In the genomic region with DNA sequence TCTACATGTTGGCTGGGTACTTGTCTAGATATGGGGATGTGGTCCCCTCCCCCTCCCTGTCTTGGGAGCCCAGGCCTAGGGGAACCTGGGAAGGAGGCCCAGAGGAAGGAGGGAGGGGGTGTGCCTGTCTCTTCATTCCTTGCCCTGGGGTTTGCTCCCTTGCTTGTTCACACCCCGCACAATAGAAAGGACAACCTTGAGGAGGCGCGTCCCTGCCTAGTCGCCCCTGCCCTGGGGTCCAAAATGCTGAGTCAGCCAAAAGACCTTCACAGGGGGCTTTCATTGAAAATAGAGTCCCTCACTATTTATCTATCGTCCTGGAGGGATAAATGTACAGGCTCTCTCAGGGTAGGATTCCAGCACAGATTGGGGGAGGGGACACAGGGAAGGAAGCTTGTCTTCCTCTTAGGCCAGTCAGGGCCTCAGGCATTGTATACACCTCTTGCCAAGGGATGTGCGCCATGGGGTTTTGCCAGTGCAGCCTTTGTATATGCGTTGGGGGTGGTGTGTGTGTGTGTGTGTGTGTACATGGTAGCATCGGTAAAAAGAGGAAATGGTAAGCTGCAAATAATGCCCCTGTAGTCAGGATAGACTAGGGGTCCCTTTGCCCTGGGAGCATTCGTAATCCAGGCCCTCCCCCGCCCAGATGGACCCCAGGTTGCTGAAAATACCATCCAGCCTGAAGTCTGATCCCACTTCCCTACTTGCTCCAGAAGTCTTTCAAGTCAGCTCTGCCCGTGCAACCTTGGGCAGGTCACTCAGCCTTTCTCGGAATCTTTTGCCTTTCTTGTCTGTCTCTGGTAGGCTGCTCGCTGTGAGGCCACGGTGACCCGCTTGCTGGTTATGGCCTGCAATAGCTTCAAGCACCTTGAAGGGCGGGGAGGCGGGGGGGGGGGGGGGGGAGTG, we compare ENCODE assay signal across 8 mouse cellular contexts. TPM values are rescaled to one million over a fixed set of nuclear protein-coding genes. Genes with fewer than 3 reads are reported as not detected.
A peak's percentile ranks its signal among the peaks of the same experiment; 100 is the strongest.
DNase-seq lines count a peak whose midpoint lies in the region; ATAC-seq lines count a peak whose summit lies in the region.
"Had no signal": no experiment of that assay in that cellular context is flagged by ENCODE, and none has a peak within 500 bp of the region (broad histone marks: within the 10 kb centered on the region; RNA-seq: fewer than 3 reads in every experiment).

No protein-coding gene starts in this region.

- H3K36me3 ChIP-seq in megakaryocyte, embryonic 14.5 days (replicated peaks; ENCODE audit: low read length), result no peaks in the 10 kb centered on the region
- H3K36me3 ChIP-seq in embryonic facial prominence, embryonic 14.5 days (ENCODE audit: control insufficient read depth, insufficient read depth, low read length), result peaks cover 48% of the 10 kb centered on the region
- peaks cover 8% of the 10 kb centered on the region; the same call in 1 of the 2 replicates for H3K36me3 ChIP-seq in intestine, embryonic 16.5 days (ENCODE audit: control insufficient read depth, insufficient read depth, low read length)
- no peaks in the 10 kb centered on the region for H3K36me3 ChIP-seq in midbrain, embryonic 15.5 days (replicated peaks)

- H3K27me3 ChIP-seq in megakaryocyte, embryonic 14.5 days (replicated peaks), result peaks cover 75% of the 10 kb centered on the region
- H3K27me3 ChIP-seq in embryonic facial prominence, embryonic 14.5 days (replicated peaks; ENCODE audit: control insufficient read depth, insufficient read depth, low read length), result no peaks in the 10 kb centered on the region
- no peaks in the 10 kb centered on the region for H3K27me3 ChIP-seq in intestine, embryonic 16.5 days (replicated peaks; ENCODE audit: control insufficient read depth, insufficient read depth, low read length)
- H3K27me3 ChIP-seq in midbrain, embryonic 15.5 days (replicated peaks), result no peaks in the 10 kb centered on the region

- WGBS in embryonic facial prominence, embryonic 14.5 days, result 18% methylated on average over 16 of the region's 17 CpGs
- WGBS in intestine, embryonic 16.5 days, result 21% methylated on average over 14 of the region's 17 CpGs
- WGBS in midbrain, embryonic 15.5 days, result 14% methylated on average over 17 of the region's 17 CpGs

- peaks cover 56% of the 10 kb centered on the region for H3K4me1 ChIP-seq in megakaryocyte, embryonic 14.5 days
- peaks cover 40% of the 10 kb centered on the region for H3K4me1 ChIP-seq in embryonic facial prominence, embryonic 14.5 days (ENCODE audit: control insufficient read depth, insufficient read depth, low read length)
- peaks cover 68% of the 10 kb centered on the region for H3K4me1 ChIP-seq in intestine, embryonic 16.5 days (ENCODE audit: control insufficient read depth, insufficient read depth, low read length)
- H3K4me1 ChIP-seq in midbrain, embryonic 15.5 days, result peaks cover 53% of the 10 kb centered on the region

- peak overlapping the region; percentile 3; the same call in 1 of the 2 replicates for H3K4me2 ChIP-seq in embryonic facial prominence, embryonic 14.5 days (ENCODE audit: low read depth, low read length)
- peak overlapping the region; percentile 36 for H3K4me2 ChIP-seq in intestine, embryonic 16.5 days (ENCODE audit: low read depth, low read length)
- H3K4me2 ChIP-seq in midbrain, embryonic 15.5 days, result peak overlapping the region; percentile 24; the same call in 1 of the 2 replicates

- H3K9me3 ChIP-seq in megakaryocyte, embryonic 14.5 days, result no peaks in the 10 kb centered on the region
- H3K9me3 ChIP-seq in embryonic facial prominence, embryonic 14.5 days (ENCODE audit: control insufficient read depth, low read length), result no peaks in the 10 kb centered on the region
- H3K9me3 ChIP-seq in intestine, embryonic 16.5 days (ENCODE audit: control insufficient read depth, low read length), result no peaks in the 10 kb centered on the region
- H3K9me3 ChIP-seq in midbrain, embryonic 15.5 days, result no peaks in the 10 kb centered on the region

- H3K27ac ChIP-seq in embryonic facial prominence, embryonic 14.5 days (replicated peaks; ENCODE audit: low read depth, low read length), result peak overlapping the region; percentile 65
- peak overlapping the region; percentile 82 for H3K27ac ChIP-seq in intestine, embryonic 16.5 days (ENCODE audit: low read length)
- H3K27ac ChIP-seq in midbrain, embryonic 15.5 days, result peak overlapping the region; percentile 61

- ATAC-seq in megakaryocyte, adult 5-6 weeks (ENCODE audit: poor library complexity, severe bottlenecking), result no peak
- ATAC-seq in embryonic facial prominence, embryonic 14.5 days (ENCODE audit: low read depth), result 0 out of 2 replicates have a peak, but pooled peaks have one; percentile 20
- ATAC-seq in intestine, embryonic 16.5 days, result peak; percentile 24; the same call in 1 of the 2 replicates
- ATAC-seq in midbrain, embryonic 15.5 days (replicated peaks), result no peak; the same call in 1 of the 2 replicates
- no peak for ATAC-seq in erythroblast, adult 5-6 weeks (replicated peaks; ENCODE audit: low FRiP score, poor library complexity, severe bottlenecking)

- H3K9ac ChIP-seq in embryonic facial prominence, embryonic 14.5 days (ENCODE audit: low read depth, low read length), result no peak overlapping the region
- H3K9ac ChIP-seq in intestine, embryonic 16.5 days (ENCODE audit: low read depth, low read length), result peak overlapping the region; percentile 55; the same call in 1 of the 2 replicates
- no peak overlapping the region for H3K9ac ChIP-seq in midbrain, embryonic 15.5 days

- peak overlapping the region; percentile 64 for H3K4me3 ChIP-seq in megakaryocyte, embryonic 14.5 days (replicated peaks)
- H3K4me3 ChIP-seq in embryonic facial prominence, embryonic 14.5 days (ENCODE audit: low read depth, low read length), result no peak overlapping the region
- H3K4me3 ChIP-seq in intestine, embryonic 16.5 days (ENCODE audit: low read length), result no peak overlapping the region
- H3K4me3 ChIP-seq in midbrain, embryonic 15.5 days, result no peak overlapping the region

- no peak for DNase-seq in embryonic facial prominence, embryonic 14.5 days (ENCODE audit: low spot score)
- DNase-seq in layer of hippocampus, adult 9-10 months (ENCODE audit: low spot score), result no peak

RNA-seq across cellular contexts. Expression of a gene that starts 27.4 kb away (rescaled TPM):
- polyA plus RNA-seq in megakaryocyte, embryonic 14.5 days (2012; ENCODE audit: insufficient read depth, low replicate concordance), result 11.8 and 25.3 TPM in 2 replicates
- total RNA-seq in megakaryocyte, adult 5-6 weeks (2015), result 124 and 125 TPM in 2 replicates
- total RNA-seq in megakaryocyte, adult 5-6 weeks (2017), result 38.8 and 43.3 TPM in 2 replicates
- 46.4 and 50.3 TPM in 2 replicates for polyA plus RNA-seq in embryonic facial prominence, embryonic 14.5 days (2014; fragmentation: Nextera tagmentation; extraction: Ambion mirVana)
- polyA plus RNA-seq in intestine, embryonic 16.5 days (2015; fragmentation: Nextera tagmentation; extraction: Ambion mirVana), result 28.2 and 31.2 TPM in 2 replicates
- 9.7 and 10.5 TPM in 2 replicates for polyA plus RNA-seq in midbrain, embryonic 15.5 days (2015; fragmentation: Nextera tagmentation; extraction: Ambion mirVana)
- 13.1 and 13.2 TPM in 2 replicates for total RNA-seq in erythroblast, adult 5-6 weeks (2015; ENCODE audit: low replicate concordance)
- 2.8 TPM in 2 replicates for total RNA-seq in erythroblast, adult 5-6 weeks (2017; ENCODE audit: low replicate concordance)

RNA-seq across cellular contexts. Expression of a gene that starts 27.8 kb away (rescaled TPM):
- polyA plus RNA-seq in megakaryocyte, embryonic 14.5 days (2012; ENCODE audit: insufficient read depth, low replicate concordance), result not detected in 2 replicates
- total RNA-seq in megakaryocyte, adult 5-6 weeks (2015), result not detected in 2 replicates
- total RNA-seq in megakaryocyte, adult 5-6 weeks (2017), result not detected in 2 replicates
- polyA plus RNA-seq in embryonic facial prominence, embryonic 14.5 days (2014; fragmentation: Nextera tagmentation; extraction: Ambion mirVana), result 0.34 and 0.56 TPM in 2 replicates
- polyA plus RNA-seq in intestine, embryonic 16.5 days (2015; fragmentation: Nextera tagmentation; extraction: Ambion mirVana), result 0.17 TPM in 1 of 2 replicates, not detected in the other
- polyA plus RNA-seq in midbrain, embryonic 15.5 days (2015; fragmentation: Nextera tagmentation; extraction: Ambion mirVana), result 1.4 and 2.4 TPM in 2 replicates
- total RNA-seq in erythroblast, adult 5-6 weeks (2015; ENCODE audit: low replicate concordance), result not detected in 2 replicates
- total RNA-seq in erythroblast, adult 5-6 weeks (2017; ENCODE audit: low replicate concordance), result not detected in 2 replicates
- total RNA-seq: common myeloid progenitor, adult 5-6 weeks had no signal

RNA-seq across cellular contexts. Expression of a gene that starts 47.5 kb away (rescaled TPM):
- 0.44 TPM in 1 of 2 replicates, not detected in the other for polyA plus RNA-seq in megakaryocyte, embryonic 14.5 days (2012; ENCODE audit: insufficient read depth, low replicate concordance)
- total RNA-seq in megakaryocyte, adult 5-6 weeks (2015), result 26.4 and 31.3 TPM in 2 replicates
- 26.5 and 27.5 TPM in 2 replicates for total RNA-seq in megakaryocyte, adult 5-6 weeks (2017)
- 22.7 and 23.0 TPM in 2 replicates for polyA plus RNA-seq in embryonic facial prominence, embryonic 14.5 days (2014; fragmentation: Nextera tagmentation; extraction: Ambion mirVana)
- 18.9 and 23.0 TPM in 2 replicates for polyA plus RNA-seq in intestine, embryonic 16.5 days (2015; fragmentation: Nextera tagmentation; extraction: Ambion mirVana)
- 3.9 and 4.2 TPM in 2 replicates for polyA plus RNA-seq in midbrain, embryonic 15.5 days (2015; fragmentation: Nextera tagmentation; extraction: Ambion mirVana)
- total RNA-seq in erythroblast, adult 5-6 weeks (2015; ENCODE audit: low replicate concordance), result 20.0 and 20.1 TPM in 2 replicates
- total RNA-seq in erythroblast, adult 5-6 weeks (2017; ENCODE audit: low replicate concordance), result 46.7 and 54.2 TPM in 2 replicates

Comparison
In these comparisons a context has a peak if more than half of its experiments do, and no peak if none do; other contexts are left out.
1. ATAC-seq: peak in embryonic facial prominence, embryonic 14.5 days (single experiment) and intestine, embryonic 16.5 days (single experiment); none in megakaryocyte, adult 5-6 weeks (single experiment), midbrain, embryonic 15.5 days (single experiment) and erythroblast, adult 5-6 weeks (single experiment).
2. Peak in every context shown above with its lines, with median percentiles within 50 percentile points of each other: H3K27ac ChIP-seq and H3K4me2 ChIP-seq.